Mouse (Mus musculus) right cerebral cortex, postnatal 4 days (tissue): ENCODE data around the gene Rhoj.
"Not testable (repeated sequence)": the region's sequence is repeated elsewhere in the genome, so short reads cannot be mapped to it uniquely, and the experiment has no call there.

Experiments
- DNase-seq: peaks from one replicate; pipeline ENCODE4 v3.0.0-alpha.2; 2022

Gene Rhoj

DNA sequence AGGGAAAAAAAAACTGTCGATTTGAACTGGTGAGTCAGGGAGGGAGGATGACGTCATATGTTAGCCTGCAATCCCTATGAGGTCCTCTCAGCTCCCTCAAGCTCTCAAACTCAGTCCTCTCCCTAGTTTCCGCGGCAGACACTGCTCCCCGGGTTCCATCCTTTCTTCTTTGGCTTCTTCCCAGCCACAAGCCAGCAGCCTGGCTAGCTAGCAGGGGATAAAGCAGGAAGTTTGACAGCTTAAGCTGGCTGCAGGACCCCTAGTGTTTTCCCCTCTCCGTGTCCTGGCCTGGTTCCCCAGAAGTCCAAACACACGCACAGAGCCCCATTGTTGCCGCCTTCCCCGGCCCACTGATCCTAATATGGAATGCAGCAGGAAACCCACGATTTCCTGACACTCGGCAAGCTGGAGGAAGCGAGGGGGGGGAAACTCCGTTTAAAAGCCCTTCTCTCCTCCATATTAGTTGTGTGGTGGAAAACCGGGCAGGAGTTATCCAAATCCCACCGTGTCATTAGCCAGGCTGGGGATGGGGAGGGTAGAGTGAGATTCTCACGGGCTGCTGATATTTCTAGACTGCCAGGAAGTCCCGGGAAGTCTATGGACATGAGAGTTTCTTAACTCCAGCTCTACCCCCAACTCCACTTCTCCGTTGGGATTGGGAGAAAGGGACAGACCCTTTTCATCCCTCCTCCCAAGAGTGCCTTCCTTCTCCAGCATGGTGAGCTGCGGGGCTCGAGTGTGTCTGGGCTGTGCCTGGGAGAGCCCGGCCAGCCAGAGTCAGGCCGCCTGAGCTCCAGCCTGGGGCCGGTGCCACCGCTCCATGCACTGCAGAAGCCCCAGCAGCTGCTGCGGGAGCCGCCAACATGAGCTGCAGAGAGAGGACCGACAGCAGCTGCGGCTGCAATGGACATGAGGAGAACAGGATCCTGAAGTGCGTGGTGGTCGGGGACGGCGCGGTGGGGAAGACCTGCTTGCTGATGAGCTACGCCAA lies at the start of gene Rhoj:
Rhoj (plus strand) TSS at position 362 of the 991 bp plus-strand sequence.
- DNase-seq: peak; percentile 43

- DNase-seq: no peak
These were observed 36.4 kb upstream of the Rhoj start for GRCm38 (mm10) chr12:75271726-75272125.

DNA sequence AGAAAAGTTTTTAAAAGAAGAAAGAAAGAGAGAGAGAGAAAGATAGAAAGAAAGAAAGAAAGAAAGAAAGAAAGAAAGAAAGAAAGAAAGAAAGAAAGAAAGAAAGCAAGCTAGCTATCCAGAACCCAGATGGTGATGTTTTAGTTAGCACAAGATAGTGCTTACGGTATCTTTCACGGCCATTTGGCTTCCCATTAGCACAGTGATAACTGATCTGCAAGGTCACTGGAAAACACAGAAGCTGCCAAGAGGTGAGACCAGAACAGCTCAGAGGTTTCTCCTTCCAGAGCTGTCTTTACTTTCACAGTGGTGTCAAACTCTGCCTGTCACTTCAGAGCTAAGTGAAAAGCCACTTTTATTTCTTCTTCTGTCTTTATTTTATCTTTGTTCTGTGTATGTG lies 32.4 kb upstream of the Rhoj start:
- DNase-seq: no peak

DNA sequence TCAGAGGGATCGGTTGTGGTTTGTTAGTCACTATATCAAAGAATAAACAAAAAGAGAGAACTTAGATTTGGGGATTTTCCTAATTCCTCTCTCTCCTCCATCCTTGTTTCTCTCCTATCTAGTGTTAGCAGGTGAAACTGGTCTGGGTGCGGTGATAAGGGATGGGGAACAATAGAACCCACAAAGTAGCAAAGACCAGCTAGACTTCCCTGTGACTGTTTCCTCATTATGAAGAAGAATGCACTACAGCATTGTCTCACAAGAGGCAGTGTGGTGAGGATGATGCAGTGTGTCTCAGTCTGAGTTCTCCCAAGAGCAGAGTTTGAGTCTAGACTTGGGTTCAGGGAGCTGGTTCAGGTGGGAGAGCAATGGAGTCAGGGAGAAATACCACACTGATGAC lies 30.7 kb upstream of the Rhoj start:
- DNase-seq: no peak

DNA sequence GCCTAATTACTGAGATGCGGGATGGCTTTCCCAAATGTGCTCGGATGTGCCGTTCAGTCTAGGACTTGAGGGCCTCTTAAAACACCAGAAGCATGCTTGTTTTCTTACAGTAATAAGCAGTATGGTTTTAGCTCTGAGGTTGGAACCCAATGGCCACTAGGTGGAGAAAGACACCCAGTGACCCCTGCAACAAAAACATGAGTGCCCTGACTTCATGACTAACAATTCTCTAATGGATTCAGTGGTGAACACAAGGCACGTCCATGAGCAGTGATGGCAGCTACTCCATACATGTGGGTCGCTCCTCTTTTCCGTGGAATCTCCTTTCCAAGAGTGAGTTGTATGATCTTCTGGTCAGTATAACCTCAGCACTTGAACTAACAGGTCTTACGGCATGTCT lies 27.6 kb upstream of the Rhoj start:
- DNase-seq: no peak

- no peak for DNase-seq
These were observed 24.9 kb upstream of the Rhoj start for GRCm38 (mm10) chr12:75283226-75283625.

DNA sequence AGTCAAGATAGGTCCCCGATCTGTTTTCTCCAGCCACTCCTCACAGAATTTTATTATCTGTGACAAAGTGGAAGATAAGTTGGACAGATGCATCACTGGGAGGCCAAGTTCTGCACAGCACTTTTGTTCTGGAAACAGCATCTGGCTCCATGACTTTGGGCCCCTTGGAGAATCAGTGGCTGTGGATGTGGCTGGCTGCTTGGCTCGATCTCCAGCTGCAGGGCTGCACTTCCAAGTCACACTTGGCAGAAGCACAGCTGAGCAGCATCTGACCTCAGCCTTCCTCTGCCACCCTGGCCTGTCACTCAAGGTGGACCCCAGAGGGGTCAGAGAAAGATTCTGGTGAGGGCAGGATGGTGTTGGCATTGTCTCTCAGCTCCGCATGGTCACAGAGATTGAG lies 22.0 kb upstream of the Rhoj start:
- DNase-seq: no peak

- no peak for DNase-seq
These were observed 17.6 kb upstream of the Rhoj start for GRCm38 (mm10) chr12:75290524-75290923.

DNA sequence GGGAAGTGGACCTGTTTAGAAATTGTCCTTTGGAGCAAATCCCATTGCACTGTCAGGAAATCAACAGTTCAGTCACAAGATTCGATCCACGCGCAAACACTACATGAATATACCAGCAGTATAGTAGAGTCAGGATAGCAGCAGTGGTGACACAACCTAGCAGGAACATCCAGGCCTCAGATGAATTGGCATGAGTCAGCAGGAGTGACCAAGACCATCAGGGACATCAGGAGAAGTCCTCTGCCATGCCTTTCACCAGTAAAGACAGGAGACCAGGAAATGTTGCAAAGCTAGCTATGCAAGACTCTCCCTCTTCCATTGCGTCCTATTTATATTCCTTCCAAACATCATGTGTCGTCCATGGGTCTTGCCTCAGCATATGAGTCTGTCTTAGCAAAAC lies 16.6 kb upstream of the Rhoj start:
- no peak for DNase-seq

GRCm38 (mm10) chr12:75292939-75293338 lies 15.2 kb upstream of the Rhoj start:
- no peak for DNase-seq

DNA sequence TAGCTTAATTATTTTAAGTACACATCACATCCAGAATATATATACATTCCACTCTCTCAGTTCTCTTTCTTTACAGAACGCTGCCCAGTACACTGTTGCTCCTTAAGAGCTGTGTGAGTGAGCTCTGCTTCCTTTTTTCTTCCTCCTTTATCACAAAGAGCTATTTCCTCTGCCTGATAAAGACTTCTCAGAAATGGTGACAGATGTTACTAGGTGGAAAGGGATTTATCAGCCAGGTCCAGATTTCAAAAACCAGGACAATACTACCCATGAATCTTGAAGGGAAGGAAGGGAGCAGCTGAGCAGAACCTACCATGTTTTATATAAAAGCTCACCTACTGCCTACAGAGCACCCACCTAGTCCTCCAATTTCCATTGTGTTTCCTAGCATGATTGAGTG lies 8.3 kb upstream of the Rhoj start:
- no peak for DNase-seq

DNA sequence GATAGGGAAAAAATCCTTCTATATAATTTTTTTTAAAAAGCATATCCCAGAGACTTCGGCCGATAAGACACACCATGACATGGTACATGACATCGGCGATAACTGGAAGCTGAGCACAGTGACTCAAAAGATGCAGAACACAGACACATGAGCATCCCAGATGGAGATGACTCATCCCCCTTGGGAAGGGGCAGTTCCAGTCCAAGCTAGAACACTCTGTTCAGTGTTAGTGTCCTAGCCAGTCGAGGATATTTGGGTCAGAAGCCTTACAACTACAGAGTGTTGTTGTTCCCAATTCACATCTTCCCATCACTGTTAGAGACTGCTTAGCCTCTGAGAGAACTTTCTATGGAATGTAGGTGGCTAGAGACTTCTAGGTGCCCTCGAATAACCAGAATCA lies 4.0 kb upstream of the Rhoj start:
- DNase-seq: no peak

DNA sequence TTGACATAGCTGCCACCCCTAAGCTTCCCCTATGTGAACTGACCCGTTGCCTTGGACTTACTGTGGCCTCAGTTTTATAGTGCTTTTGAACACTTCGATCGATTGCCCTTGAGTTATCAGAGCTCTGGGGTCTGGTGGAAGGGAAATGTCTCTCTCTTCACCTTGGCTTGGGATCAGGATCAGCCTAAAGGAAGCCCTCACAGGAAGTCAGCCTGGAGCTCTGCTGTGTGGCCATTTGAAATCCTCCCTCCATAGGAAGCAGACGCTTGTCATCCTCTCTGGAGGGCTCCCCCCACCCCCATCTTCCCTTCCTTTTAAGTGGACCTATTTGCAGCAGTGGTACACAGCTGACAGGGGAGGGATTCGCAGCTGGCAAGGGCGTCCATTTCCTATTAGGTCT lies 1.6 kb downstream of the Rhoj start:
- no peak for DNase-seq

DNA sequence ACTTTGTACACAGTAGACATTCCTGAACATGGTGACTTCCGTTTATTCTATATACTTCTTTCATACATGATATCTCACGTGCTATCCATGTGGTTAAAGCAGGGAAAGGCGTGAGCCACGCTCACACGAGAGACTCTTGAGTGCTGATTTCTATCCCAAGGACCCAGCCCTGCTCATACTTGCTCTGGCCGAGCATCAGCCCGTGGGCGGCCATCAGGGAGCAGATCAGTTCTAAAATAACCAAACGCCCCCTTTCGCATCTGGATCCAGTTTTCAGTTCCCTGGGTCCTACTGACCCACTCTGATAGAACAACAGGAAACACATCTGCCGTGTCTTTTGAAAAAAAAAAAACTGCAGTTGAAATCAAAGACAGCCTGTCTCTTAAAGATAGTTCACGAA lies 2.6 kb downstream of the Rhoj start:
- DNase-seq: no peak

- no peak for DNase-seq
These were observed 3.8 kb downstream of the Rhoj start for GRCm38 (mm10) chr12:75311879-75312278.

DNA sequence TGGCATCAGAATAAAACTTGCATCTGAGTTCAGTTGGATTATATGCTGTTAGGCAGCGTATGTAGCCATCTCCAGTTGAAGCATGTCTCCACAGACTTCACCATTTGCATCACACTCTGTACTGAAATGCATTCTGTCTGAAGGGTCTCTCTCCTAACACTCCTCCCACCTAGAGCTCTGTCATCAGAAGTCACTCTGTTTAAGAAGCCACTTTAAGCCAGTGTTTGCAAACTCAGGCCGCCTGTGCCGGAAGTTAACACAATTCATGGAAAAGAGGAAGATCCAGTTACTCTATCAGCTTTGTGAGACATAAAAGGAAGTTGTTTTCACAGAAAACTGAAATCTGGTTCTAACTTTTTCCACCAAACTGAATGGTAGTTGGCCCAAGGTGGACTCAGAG lies 5.9 kb downstream of the Rhoj start:
- no peak for DNase-seq

GRCm38 (mm10) chr12:75315851-75316250 lies 7.7 kb downstream of the Rhoj start:
- no peak for DNase-seq

DNA sequence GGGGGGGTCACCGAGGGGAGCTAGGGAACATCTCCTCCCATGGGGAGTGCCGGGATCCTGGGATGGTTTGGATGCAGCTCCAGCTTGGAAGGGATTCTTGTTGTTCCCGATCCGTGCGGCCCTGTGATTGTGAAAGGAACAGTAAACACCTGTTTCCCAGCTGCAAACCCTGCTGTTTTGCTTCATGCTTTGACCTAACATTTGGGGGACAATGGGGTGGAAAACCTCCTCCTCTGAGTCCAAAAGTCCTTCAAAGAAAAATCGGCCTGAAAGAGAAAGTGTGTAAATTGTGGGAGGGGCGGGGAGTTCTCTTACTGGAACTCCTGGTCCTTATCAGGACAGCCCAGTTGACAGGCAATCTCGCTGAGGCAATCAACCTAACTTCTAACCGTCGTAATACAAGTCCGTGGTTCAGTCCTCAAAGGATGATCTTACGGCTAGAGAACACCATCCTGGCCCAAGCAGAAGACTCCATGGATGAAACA lies 12.4 kb downstream of the Rhoj start:
- DNase-seq: no peak

- DNase-seq: no peak
These were observed 13.1 kb downstream of the Rhoj start for GRCm38 (mm10) chr12:75321189-75321588.

GRCm38 (mm10) chr12:75329188-75329587 lies 21.1 kb downstream of the Rhoj start:
- no peak for DNase-seq

DNA sequence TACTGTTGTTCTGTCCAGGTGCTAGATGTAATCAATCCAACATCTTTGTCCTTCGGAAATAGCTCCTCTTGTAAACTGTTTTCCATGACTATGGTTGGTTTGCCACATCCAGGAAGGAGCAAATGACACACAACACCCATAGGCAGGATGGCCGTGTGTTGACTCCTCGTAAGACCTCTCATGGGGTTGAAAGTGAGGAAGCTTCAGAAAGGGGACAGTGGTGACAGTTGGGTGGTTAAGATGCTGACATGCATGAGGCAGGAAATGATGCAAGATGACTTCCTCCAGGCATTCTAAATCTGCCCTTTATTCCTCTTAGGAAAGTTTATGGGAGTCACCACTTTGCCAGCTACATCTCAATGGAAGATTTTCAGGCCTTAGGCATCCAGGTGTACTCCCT lies 31.8 kb downstream of the Rhoj start:
- no peak for DNase-seq

DNA sequence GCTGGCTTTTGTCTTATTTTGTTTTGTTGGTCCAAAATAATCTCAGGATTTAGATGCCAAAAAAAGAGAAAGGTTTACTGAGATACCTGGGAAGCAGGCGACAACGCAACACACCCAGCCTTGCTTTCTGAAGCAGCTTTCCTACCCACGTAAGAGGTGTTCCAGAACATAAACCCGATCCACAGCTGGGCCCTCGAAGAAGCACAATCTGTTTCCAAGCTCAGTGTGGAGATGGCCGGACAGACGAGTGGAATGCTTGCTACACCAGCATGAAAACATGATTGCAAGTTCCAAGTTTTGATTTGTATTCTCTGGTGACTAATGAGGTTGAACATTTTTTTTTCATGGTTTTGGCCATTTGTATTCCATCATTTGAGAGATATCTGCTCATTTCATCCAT lies 32.2 kb downstream of the Rhoj start:
- DNase-seq: no peak

DNA sequence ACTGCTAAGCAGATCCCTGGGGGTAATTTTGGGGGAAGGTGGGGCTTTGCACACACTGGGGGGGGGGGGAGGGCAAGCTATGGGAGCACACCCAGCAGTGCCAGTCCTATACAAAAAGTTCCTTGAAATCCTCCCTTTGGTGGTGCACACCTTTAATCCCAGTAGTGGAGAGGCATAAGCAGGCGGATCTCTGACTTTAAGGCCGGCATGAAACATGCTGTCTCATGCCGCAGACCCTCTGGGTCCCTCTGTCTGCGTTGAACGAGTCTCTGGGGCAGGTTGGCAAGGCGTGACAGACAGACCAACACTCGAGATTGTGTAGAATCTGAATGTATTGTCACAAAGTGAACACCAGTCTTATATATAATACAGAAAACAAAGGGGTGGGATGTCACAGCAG lies 40.4 kb downstream of the Rhoj start:
- no peak for DNase-seq

- DNase-seq: not testable (repeated sequence)
These were observed 41.4 kb downstream of the Rhoj start for GRCm38 (mm10) chr12:75349537-75349936.

DNA sequence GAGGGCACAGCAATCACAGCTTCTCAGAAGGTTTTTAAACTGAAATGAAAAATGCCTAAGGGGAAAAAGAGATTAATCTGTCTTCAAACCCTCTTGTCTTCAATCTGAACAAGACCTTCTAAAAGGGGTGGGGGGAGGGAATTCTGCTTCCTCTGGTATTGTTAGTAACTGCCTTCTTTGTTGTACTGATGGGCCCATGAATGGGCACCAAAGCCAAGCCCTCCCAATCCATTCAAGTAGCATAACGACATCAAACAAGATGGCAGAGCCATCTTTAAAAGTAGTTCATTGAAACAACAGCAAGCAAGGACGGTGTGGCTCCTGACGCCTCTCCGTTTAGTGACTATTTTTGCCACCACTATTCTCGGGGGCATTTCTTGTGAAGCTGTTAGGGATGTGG lies 42.6 kb downstream of the Rhoj start:
- DNase-seq: no peak
